Mouse (Mus musculus): Measurements from ENCODE around the gene Atp8b5. TPM values are rescaled to one million over a fixed set of nuclear protein-coding genes. Genes with fewer than 3 reads are reported as not detected.

Gene Atp8b5
- polyA plus RNA-seq, 1 experiment: 1.4 TPM

- H3K27me3 ChIP-seq (ENCODE audit: control insufficient read depth, insufficient read depth, low read length): no peaks in the 10 kb centered on the region
- 90% methylated on average over 5 of the region's 5 CpGs for WGBS
- no peak for TF ChIP-seq CTCF (IDR thresholded peaks at IDR 0.05; ENCODE audit: borderline replicate concordance, insufficient read depth, low read depth, low read length)
- no peak for TF ChIP-seq POLR2A (IDR thresholded peaks at IDR 0.05; ENCODE audit: borderline replicate concordance, insufficient read depth, low read length)
- H3K4me3 ChIP-seq (replicated peaks; ENCODE audit: insufficient read depth, low read depth, low read length): no peak overlapping the region
- H3K4me1 ChIP-seq (ENCODE audit: control insufficient read depth, insufficient read depth, low read length): peaks cover 27% of the 10 kb centered on the region
- no peak for DNase-seq
- H3K27ac ChIP-seq (ENCODE audit: insufficient read depth, low read length): no peak overlapping the region
Observed at GRCm38 (mm10) chr4:43396381-43396780, 129.4 kb downstream of the Atp8b5 start.

DNA sequence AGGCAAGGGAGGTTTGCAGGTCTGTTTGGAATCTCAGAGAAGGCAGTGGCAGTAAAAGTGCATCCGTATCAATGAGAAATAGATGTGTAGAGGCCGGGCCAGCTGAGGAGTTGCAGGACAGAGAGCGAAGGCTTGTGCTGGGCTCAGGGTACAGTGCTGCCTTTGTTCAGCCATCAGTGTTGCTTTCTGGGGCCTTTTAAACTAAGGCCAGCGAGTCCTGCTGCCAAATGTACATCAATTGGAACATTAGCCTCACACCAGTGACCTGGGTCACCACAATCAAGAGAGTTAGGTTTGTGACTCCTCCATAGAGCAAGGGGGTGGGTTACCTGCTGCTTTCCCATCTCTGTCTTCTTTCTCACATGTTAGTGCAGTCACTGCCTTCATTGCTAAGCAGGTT, 131.1 kb downstream of the Atp8b5 start:
- Histone ChIP-seq H3K4me3 (replicated peaks; ENCODE audit: insufficient read depth, low read depth, low read length) (no peak overlapping the region), H3K27me3 (ENCODE audit: control insufficient read depth, insufficient read depth, low read length) (no peaks in the 10 kb centered on the region), H3K27ac (ENCODE audit: insufficient read depth, low read length) (peak overlapping the region; percentile 52), H3K4me1 (ENCODE audit: control insufficient read depth, insufficient read depth, low read length) (peaks cover 33% of the 10 kb centered on the region)
- TF ChIP-seq CTCF (IDR thresholded peaks at IDR 0.05; ENCODE audit: borderline replicate concordance, insufficient read depth, low read depth, low read length) (no peak), POLR2A (IDR thresholded peaks at IDR 0.05; ENCODE audit: borderline replicate concordance, insufficient read depth, low read length) (no peak)
- no peak for DNase-seq
- WGBS: 70% methylated on average over 4 of the region's 4 CpGs

DNA sequence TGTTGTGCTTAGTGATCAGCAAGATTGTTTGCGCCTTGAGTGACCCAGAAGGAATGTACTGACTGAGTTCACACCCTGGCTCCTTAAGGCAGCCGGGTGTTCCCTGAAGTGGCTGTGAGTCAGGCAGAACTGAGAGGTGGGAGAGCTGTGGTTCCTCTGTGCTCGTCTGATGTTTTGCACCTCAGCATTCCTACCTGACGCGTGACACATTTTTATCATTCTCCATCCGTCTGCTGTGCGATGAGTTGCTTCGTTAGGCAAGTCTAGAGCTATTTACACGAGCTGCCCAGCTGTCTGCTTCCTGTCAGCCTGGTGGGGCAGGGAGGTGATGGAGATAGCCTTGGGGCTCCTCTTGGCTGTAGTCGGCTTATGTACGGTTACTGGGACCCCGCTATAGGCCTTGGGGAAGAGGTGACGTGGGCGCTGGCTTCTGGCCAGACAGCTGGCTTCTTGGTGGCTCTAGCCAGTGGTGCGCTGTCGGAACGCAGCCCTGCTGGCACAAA, 131.9 kb downstream of the Atp8b5 start:
- DNase-seq: peak in 1 of 2 experiments; percentile 36

GRCm38 (mm10) chr4:43399391-43400131, 132.6 kb downstream of the Atp8b5 start:
- H3K27me3 ChIP-seq (ENCODE audit: control insufficient read depth, insufficient read depth, low read length): no peaks in the 10 kb centered on the region
- WGBS: 46% methylated on average over 31 of the region's 31 CpGs
- no peak overlapping the region for H3K4me3 ChIP-seq (replicated peaks; ENCODE audit: insufficient read depth, low read depth, low read length)
- DNase-seq: no peak
- no peak for TF ChIP-seq POLR2A (IDR thresholded peaks at IDR 0.05; ENCODE audit: borderline replicate concordance, insufficient read depth, low read length)
- no peak for TF ChIP-seq CTCF (IDR thresholded peaks at IDR 0.05; ENCODE audit: borderline replicate concordance, insufficient read depth, low read depth, low read length)
- peaks cover 26% of the 10 kb centered on the region for H3K4me1 ChIP-seq (ENCODE audit: control insufficient read depth, insufficient read depth, low read length)
- H3K27ac ChIP-seq (ENCODE audit: insufficient read depth, low read length): peak overlapping the region; percentile 62

More for the DNA sequence above, 131.9 kb downstream of the Atp8b5 start:
- Histone ChIP-seq H3K4me1 (ENCODE audit: control insufficient read depth, insufficient read depth, low read length) (peaks cover 31% of the 10 kb centered on the region), H3K27ac (ENCODE audit: insufficient read depth, low read length) (peak overlapping the region; percentile 62), H3K4me3 (replicated peaks; ENCODE audit: insufficient read depth, low read depth, low read length) (no peak overlapping the region), H3K27me3 (ENCODE audit: control insufficient read depth, insufficient read depth, low read length) (no peaks in the 10 kb centered on the region)
- 35% methylated on average over 17 of the region's 17 CpGs for WGBS
- no peak for TF ChIP-seq POLR2A (IDR thresholded peaks at IDR 0.05; ENCODE audit: borderline replicate concordance, insufficient read depth, low read length)
- TF ChIP-seq CTCF (IDR thresholded peaks at IDR 0.05; ENCODE audit: borderline replicate concordance, insufficient read depth, low read depth, low read length): no peak

DNA sequence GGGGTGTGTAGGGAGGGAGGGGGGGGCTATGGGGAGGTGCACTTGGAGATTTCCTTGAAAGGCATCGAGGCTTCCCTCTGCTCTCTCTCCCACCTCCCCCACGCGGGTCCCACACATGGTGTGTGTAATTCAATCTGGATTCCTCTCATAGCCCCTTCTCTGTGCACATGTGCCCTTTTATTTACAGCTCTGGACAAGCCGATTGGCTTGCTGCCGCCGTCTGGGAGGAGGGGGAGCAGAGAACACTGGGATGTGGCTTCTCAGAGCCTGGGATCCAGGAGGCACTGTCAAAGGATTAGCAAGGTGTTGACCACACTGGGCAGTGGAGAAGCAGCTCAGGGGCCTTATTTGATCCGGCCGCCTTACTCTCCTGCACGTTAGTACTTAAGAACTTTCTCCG, 134.0 kb downstream of the Atp8b5 start:
- H3K4me1 ChIP-seq (ENCODE audit: control insufficient read depth, insufficient read depth, low read length): peaks cover 30% of the 10 kb centered on the region
- WGBS: 31% methylated on average over 10 of the region's 10 CpGs
- DNase-seq: no peak
- H3K27ac ChIP-seq (ENCODE audit: insufficient read depth, low read length): no peak overlapping the region
- no peak overlapping the region for H3K4me3 ChIP-seq (replicated peaks; ENCODE audit: insufficient read depth, low read depth, low read length)
- TF ChIP-seq CTCF (IDR thresholded peaks at IDR 0.05; ENCODE audit: borderline replicate concordance, insufficient read depth, low read depth, low read length): no peak
- H3K27me3 ChIP-seq (ENCODE audit: control insufficient read depth, insufficient read depth, low read length): no peaks in the 10 kb centered on the region

GRCm38 (mm10) chr4:43401486-43401885, 134.5 kb downstream of the Atp8b5 start:
- TF ChIP-seq CTCF (IDR thresholded peaks at IDR 0.05; ENCODE audit: borderline replicate concordance, insufficient read depth, low read depth, low read length) (no peak), POLR2A (IDR thresholded peaks at IDR 0.05; ENCODE audit: borderline replicate concordance, insufficient read depth, low read length) (no peak)
- Histone ChIP-seq H3K4me1 (ENCODE audit: control insufficient read depth, insufficient read depth, low read length) (peaks cover 31% of the 10 kb centered on the region), H3K4me3 (replicated peaks; ENCODE audit: insufficient read depth, low read depth, low read length) (no peak overlapping the region), H3K27me3 (ENCODE audit: control insufficient read depth, insufficient read depth, low read length) (no peaks in the 10 kb centered on the region), H3K27ac (ENCODE audit: insufficient read depth, low read length) (no peak overlapping the region)
- DNase-seq: no peak
- WGBS: 89% methylated on average over 10 of the region's 10 CpGs

GRCm38 (mm10) chr4:43402212-43402611, 135.3 kb downstream of the Atp8b5 start:
- Histone ChIP-seq H3K27ac (ENCODE audit: insufficient read depth, low read length) (no peak overlapping the region), H3K4me3 (replicated peaks; ENCODE audit: insufficient read depth, low read depth, low read length) (no peak overlapping the region), H3K27me3 (ENCODE audit: control insufficient read depth, insufficient read depth, low read length) (no peaks in the 10 kb centered on the region), H3K4me1 (ENCODE audit: control insufficient read depth, insufficient read depth, low read length) (peaks cover 31% of the 10 kb centered on the region)
- WGBS: 47% methylated on average over 9 of the region's 9 CpGs
- no peak for DNase-seq
- TF ChIP-seq POLR2A (IDR thresholded peaks at IDR 0.05; ENCODE audit: borderline replicate concordance, insufficient read depth, low read length) (no peak), CTCF (IDR thresholded peaks at IDR 0.05; ENCODE audit: borderline replicate concordance, insufficient read depth, low read depth, low read length) (no peak)

DNA sequence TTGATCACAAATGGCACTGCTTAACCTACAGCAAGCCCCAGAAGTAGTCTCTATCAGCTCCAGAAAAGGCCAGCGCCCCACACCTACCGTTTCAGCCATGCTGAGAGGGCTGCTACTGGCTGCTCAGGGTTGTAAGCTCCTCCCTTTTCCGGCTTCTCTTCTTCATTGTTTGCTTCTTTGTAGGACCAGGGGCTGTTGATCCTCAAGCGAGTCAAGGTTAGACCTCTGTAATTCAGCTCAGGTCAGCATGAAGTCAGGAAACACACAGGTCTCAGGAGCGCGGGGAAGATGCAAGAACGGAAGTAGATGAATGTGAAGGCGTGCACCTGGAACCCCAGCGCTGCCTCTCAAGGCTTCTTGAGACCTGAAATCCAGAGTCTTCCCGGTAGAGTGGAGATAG, 137.7 kb downstream of the Atp8b5 start:
- WGBS: 89% methylated on average over 10 of the region's 10 CpGs
- no peak overlapping the region for H3K27ac ChIP-seq (ENCODE audit: insufficient read depth, low read length)
- DNase-seq: no peak
- no peaks in the 10 kb centered on the region for H3K27me3 ChIP-seq (ENCODE audit: control insufficient read depth, insufficient read depth, low read length)
- H3K4me3 ChIP-seq (replicated peaks; ENCODE audit: insufficient read depth, low read depth, low read length): no peak overlapping the region
- TF ChIP-seq CTCF (IDR thresholded peaks at IDR 0.05; ENCODE audit: borderline replicate concordance, insufficient read depth, low read depth, low read length) (no peak), POLR2A (IDR thresholded peaks at IDR 0.05; ENCODE audit: borderline replicate concordance, insufficient read depth, low read length) (no peak)
- H3K4me1 ChIP-seq (ENCODE audit: control insufficient read depth, insufficient read depth, low read length): peaks cover 21% of the 10 kb centered on the region

Measured in cerebellum, adult 2 months (tissue).